Mouse (Mus musculus): ENCODE results near the gene Rab17.

DNA sequence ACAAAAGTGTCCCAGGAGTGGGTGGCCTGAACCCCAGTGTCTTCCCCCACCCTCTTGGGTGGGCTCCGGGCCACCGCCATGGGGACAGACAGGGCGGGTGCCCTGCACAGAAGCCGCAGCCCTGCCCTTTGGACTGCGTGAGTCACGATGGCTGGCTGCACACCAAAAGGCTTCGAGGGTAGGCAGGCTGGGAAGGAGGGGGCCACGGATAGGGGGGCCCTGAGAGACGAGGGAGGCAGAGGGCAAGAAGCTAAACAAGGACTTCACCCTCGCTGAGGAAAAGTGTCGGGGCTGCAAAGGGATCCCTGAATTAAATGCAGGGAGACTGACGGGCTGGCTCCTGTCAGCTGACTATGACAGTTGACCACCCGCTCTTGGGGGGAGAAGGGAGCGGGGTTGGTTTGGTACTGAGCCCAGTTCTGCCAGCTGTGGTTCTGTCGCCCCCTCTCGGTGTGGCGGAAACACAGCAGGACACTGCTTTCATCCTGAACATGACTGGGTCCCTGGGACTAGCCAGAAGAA lies 59.8 kb downstream of the Rab17 start:
- TF ChIP-seq CTCF (IDR thresholded peaks at IDR 0.05; ENCODE audit: low read depth) (0 out of 2 replicates have a peak, but pooled peaks have one; percentile 23), EP300 (IDR thresholded peaks at IDR 0.05; ENCODE audit: low read depth) (no peak)
